Mouse (Mus musculus) lung, postnatal 4 days (tissue): ENCODE results near the gene Zfp354b.

Experiments used
- DNase-seq, 2 experiments: peaks; one replicate each; pipeline ENCODE4 v3.0.0; 2021

Zfp354b gene

GRCm38 (mm10) chr11:50931451-50931866 lies at the start of gene Zfp354b:
TSS of gene Zfp354b (minus strand) at chr11:50931633.
- peak; percentile 79 to 85 for DNase-seq

- DNase-seq = no peak
Measured at GRCm38 (mm10) chr11:50977216-50977615, 45.8 kb upstream of the Zfp354b start.

- DNase-seq = no peak
Measured at GRCm38 (mm10) chr11:50966230-50966629, 34.8 kb upstream of the Zfp354b start, which contains the start of gene Olfr1378. TSS of gene Olfr1378 (plus strand) at chr11:50966530.

DNA sequence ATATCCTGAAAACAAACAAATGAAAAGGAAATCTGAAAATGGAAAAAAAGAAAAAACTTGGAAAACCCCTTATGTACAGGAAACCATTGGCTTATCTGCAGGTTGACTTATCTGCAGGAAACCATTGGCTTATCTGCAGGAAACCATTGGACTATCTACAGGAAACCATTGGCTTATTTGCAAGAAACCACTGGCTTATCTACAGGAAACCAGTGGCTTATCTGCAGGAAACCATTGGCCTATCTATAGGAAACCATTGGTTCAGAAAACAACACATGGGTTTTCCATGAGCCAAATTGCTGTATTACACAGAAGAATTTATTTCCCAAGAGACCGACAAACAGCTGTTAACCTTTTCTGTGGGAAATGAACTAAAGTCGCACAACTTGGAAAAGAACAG lies 33.5 kb upstream of the Zfp354b start:
- DNase-seq = no peak

DNA sequence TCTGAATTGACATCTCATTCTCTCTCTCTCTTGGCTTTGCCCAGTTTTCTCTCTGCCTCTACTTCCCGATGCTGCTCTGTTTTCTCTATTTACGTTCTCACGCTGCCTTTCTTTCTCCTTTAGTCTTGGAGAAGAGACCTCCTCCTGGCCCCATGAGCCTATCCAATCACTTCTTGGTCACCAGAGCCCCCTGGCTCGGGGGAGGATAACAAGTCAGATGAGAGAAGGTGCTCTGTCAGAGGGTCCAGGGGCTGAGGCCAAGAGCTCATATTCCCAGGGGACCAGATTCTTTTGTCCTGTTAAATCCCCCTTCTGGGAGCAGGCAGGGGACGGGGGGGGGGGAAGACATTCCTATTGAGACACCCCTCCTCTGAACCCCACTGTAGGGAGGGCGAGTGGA lies 22.2 kb upstream of the Zfp354b start, which contains the start of gene Prop1:
Prop1 (minus strand) TSS at position 101 of the 400 bp plus-strand sequence.
- no peak for DNase-seq

GRCm38 (mm10) chr11:50952290-50952689 lies 20.9 kb upstream of the Zfp354b start:
- DNase-seq = no peak

DNA sequence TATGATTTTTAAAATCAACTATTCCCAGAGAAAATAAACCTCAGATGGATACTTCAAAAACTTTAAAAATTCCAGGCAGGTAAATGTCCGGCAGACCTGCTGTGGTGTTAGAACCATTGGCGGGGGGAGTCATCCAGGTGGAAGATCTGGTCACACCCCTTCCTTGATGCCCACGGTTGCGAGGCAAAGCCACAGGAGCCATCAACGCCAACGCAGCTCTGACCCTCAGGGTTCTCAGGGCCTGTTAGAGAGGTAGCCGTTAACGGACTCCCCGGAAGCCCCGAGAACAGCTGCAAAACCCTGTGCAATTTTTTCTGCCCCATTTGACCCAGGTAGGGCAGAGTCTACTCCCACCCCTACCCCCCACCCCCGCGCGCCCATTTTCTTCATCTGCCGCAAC lies 12.1 kb upstream of the Zfp354b start, which contains the start of gene 4933414I15Rik:
4933414I15Rik (minus strand) TSS at position 260 of the 400 bp plus-strand sequence.
- no peak for DNase-seq

GRCm38 (mm10) chr11:50942386-50942785 lies 11.0 kb upstream of the Zfp354b start:
- no peak for DNase-seq

DNA sequence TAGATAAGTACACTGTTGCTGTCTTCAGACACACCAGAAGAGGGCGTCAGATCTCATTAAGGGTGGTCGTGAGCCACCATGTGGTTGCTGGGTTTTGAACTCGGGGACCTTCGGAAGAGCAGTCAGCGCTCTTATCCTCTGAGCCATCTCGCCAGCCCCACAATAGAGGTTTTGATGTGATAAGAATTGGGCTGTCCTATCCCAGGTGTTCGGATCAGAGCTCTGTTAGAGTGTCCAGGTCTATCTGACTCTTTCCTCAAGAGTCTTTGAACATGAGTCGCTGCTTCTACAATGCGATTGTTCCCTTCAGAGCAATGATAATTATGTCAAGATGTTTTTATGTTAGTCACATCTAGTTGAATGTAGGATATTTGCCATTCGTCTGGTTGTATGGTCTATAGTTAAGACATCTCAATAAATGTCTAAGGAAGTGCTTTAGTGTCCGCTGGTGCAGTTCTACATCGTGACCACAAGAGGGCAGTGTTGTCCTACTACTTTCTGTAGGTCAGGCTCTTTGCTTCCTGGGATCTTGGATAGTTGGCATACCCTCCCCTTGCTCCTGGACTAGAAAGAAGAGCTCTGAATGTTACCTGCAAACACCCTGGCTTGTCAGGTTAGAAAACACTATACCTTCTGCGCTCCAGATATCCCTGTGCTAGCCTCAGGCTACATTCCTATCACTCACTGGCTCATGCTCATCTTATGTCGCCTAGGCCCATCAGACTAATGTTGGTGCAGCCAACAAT lies 8.4 kb upstream of the Zfp354b start:
- peak in 1 of 2 experiments; percentile 39 for DNase-seq

GRCm38 (mm10) chr11:50938435-50938834 lies 7.0 kb upstream of the Zfp354b start:
- no peak for DNase-seq

- DNase-seq = no peak
Measured at GRCm38 (mm10) chr11:50932040-50932439, 607 bp upstream of the Zfp354b start.

- DNase-seq = no peak
Measured at GRCm38 (mm10) chr11:50931021-50931420, 412 bp downstream of the Zfp354b start.

DNA sequence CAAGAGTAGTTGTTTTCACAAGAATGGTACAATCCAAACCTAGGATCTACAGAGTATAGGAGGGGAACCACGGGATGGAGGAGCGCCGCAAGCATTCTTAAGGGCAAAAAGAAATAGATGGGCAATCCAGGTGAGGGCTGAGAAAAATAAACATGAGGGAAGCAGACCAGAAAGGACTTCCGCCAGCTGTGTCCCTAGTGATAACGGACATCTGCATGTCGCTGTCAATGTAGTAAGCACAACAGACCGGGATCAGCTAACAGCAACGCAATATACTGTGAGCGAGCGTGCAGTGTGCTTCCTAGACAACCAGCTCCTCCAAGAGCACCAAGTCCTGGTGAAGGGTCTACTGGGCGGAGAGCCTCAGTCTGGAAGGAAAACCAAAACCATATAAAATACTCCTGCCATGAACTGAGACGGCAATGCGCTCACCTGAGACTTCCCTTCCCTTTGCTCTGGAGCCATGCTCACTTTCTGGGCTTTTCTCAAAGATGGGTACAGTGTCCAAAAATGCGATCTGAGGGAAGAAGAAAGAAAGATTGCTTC lies 891 bp downstream of the Zfp354b start:
- no peak for DNase-seq

DNA sequence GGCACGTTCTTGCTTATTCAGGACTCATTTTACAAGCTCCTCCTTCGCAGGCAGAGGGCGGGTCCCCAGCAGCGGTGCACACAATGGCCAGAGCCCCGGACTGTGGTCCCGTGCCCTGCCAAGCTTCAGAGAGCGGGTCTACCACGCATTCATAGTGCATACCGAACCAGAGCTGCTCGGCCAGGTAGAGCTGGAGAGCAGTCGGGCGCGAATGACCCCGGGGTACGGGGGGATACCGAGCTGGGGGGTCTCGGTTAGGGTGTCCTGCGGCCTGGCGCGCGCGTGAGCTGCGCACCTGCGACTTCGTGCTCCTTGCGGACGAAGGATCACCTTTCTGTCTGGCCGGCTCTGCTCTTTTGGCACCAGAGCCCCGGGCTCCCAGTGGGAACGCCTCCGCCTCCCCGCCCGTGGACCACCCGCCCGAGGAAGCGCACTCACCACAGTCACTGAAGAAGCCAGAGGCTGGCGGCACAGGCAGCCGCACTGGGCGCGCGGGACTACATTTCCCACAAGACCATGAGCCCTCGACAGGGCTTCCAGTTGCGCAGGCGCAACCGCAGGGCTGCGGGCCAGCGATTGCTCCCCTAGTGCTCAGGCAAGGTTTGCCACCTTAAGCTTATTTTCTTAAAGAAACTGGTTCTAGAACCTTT lies 15.6 kb downstream of the Zfp354b start, which contains the start of gene Zfp2:
Zfp2 (minus strand) TSS at position 495 of the 650 bp plus-strand sequence.
- DNase-seq = peak; percentile 92 to 94

DNA sequence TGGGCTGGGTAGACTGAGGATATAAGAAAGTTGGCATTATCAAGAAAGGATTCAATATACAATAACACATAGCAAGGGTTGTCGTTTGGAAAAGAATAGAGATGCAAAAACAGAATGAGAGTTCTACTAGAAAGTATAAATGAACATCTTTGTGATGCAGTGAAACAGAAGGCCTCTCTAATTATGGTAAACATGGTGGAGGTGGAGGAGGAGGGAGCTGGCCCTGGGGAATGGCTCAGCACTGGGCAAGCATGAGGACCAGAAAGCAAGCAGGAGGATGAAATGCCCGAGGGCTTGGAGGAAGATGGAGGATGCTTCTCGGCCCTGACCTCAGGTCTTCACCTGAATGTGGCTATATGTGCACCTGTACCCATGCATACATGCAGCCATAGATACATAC lies 17.0 kb downstream of the Zfp354b start:
- DNase-seq = no peak

DNA sequence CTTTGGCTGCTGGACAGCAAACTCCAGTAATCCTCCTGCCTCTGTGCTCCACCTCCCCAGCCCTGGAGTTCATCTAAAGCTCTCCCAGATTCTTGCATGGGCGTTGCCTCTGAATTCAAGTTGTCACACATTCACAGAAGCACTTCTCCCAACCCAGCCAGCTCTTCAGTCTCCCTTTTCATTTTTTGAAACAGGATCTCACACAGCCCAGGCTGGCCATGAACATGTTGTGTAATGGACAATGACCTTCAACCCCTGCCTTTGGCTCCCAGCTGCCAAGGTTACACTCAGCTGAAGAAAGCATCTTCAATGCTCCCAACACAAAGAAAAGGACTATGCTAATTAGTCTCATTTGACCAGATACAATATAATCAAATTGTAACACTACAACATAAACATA lies 18.1 kb downstream of the Zfp354b start:
- no peak for DNase-seq

DNA sequence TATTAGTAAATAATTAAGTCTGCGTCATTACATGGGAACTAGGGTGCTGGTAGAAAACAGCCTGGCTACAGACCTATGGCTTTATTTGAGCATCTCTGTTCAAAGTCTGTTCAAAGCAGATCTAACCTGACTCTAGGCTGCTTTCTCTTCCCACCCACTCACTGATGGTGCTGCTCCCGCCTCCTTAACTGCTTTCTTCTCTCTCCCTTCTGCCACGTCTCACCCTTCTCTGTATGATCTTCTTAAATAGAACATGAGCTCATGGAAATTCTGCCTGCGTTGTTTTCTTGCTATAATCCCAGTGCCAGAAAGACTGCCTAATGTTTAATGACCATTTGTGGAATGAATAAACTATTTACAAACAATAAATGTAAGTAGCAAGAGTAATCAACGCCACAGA lies 23.3 kb downstream of the Zfp354b start:
- DNase-seq = no peak

DNA sequence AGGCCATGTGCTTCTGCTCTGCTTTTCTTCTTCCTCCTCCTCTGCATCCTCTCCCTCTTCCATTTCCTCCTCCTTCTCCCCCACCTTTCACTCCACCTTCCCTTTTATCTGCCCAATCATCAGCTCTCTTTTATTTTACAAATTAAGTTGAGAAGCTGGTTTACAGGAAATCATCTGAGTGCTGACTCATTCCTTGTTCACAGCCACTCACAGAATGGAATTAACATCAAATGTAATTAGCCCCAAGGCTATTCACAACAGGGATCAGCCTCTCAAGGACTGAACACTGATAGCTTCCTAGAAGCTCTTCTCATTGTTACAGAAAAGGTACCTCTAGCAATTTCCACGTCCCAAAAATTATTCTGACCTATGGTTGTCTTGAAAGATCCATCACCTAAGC lies 34.1 kb downstream of the Zfp354b start:
- DNase-seq = no peak

DNA sequence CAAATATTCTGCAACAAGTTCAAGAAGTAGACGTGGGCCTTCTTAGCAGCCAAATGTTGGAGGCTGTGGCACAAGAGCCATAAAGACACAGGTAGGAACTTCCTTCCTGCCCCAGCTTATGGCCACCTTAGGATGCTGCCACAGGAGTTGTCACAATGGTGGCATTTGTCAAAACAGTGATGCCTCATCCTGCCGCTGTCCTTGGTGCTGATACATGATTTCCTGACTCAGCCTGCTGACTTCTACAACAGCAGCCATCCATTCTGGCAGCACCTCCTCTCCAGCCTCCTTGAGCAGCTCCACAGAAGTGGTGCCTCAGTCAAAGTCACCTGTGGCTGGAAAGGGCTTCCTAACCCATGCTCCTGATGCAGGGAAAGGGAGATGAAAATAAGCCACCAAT lies 39.0 kb downstream of the Zfp354b start:
- DNase-seq = no peak

GRCm38 (mm10) chr11:50887390-50888128 lies 43.9 kb downstream of the Zfp354b start, which contains the start of gene Zfp454:
TSS of gene Zfp454 (minus strand) at chr11:50887651.
- peak; percentile 87 to 92 for DNase-seq

DNA sequence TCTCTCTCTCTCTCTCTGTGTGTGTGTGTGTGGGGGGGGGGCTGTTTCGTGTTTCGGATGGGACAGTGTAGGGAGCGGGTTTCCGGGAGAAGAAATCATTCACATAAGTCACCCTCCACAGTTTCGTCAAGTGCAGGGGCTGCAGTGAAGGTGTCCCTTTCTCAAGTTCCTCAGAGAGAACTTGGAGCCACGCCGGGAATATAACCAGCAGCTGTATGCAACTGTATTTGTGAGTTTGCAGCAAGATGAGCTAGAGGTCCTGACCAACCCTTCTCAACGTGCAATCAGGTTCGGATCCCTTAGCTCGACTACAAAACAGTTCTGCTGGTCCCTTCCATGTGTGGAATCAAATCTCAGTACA lies 44.5 kb downstream of the Zfp354b start:
- DNase-seq = peak in 1 of 2 experiments; percentile 9

- DNase-seq = no peak
Measured at GRCm38 (mm10) chr11:50886231-50886932, 45.1 kb downstream of the Zfp354b start.
